Mouse (Mus musculus) common myeloid progenitor, adult 5-6 weeks (primary cell): Measurements from ENCODE around the gene Glul. TPM values are rescaled to one million over a fixed set of nuclear protein-coding genes. Genes with fewer than 3 reads are reported as not detected.
"Not testable (repeated sequence)": the region's sequence is repeated elsewhere in the genome, so short reads cannot be mapped to it uniquely, and the experiment has no call there.

Source experiments
- ATAC-seq: replicated peaks from 2 replicates; pipeline ENCODE4 v1.8.0; 2016; ENCODE audit warnings: low read depth, mild to moderate bottlenecking, moderate TSS enrichment, inconsistent platforms; ENCODE audit not compliant: poor library complexity, severe bottlenecking
- total RNA-seq: library from RNA; stranded (forward); fragments of 200-1000, 187-1606 nt; gene quantifications from 2 replicates; pipeline ENCODE4 v1.2.3, GENCODE M21; 2017

Glul gene
- total RNA-seq = 72.4 and 94.7 TPM in 2 replicates

DNA sequence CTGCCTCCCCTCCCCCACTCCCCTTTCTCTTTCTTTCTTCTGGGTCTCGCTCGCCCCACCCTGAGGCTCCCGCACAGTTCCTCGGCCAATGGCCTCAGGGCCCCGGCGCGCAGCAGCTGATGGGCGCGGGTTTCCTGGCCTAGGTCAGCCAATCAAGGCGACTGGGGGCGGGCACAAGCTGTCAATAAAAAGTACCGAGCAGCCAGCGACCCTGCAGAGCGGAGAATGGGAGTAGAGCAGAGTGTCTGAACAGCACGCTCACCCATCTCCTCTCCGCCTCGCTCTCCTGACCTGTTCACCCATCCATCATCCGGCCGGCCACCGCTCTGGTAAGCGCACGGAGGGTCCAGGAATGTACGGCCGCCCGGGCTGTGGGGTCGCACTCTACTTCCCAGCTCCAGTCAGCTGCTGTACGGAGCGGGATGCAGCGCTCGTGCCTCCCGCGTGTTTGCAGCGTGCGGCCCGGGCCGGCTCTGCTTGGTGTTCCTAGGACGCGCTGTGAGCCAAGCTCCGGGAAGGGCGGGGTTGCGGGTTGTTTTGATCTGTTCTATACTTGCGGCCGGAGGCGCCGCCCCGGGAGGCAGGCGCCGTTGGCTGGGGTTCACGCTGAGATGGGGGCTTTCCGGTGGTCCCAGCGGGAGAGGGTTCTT is at the start of gene Glul, which contains the start of gene Teddm2:
Gene Glul (plus strand): TSS at position 214 of the 650 bp plus-strand sequence.
Gene Teddm2 (minus strand): TSS at position 498 of the 650 bp plus-strand sequence.
- ATAC-seq = peak; percentile 84

DNA sequence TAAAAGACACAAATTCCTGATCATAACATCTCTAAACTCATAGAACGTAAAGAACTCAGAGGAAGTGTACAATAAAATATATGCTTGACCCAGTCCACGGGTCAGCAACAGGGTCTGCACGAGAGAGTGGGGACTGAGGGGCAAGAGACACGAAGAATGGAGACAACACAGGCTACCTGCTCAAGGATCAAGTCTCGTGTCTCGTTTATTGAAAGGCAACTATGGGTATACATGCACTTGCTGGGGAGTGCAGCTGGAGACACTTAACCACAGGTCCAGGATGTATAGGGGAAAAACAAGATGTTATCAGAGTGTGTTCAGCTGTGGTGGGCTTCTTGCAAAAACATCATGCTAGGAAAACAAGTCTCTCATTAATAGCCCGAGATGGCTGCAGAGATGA is 47.0 kb upstream of the Glul start:
- ATAC-seq = not testable (repeated sequence)

DNA sequence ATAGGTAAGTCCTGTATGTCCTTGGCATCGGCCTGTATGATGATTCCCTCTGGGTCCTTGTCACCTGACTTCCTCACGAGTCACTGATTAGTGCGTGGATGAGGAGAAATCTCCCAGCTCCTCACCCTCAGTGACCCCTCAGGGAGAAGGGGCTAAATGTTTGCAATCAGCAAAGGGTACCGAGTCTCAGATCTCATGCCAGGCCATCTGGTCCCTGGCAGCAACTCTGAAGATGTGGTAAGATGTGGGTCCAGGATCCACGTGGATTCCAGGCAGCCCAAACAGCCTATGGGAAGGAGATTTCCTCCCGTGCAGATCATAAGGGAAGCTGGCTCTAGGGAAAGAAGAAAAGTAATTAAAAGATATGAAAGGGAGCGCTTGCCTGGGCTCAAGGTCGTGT is 43.8 kb upstream of the Glul start:
- no peak for ATAC-seq

DNA sequence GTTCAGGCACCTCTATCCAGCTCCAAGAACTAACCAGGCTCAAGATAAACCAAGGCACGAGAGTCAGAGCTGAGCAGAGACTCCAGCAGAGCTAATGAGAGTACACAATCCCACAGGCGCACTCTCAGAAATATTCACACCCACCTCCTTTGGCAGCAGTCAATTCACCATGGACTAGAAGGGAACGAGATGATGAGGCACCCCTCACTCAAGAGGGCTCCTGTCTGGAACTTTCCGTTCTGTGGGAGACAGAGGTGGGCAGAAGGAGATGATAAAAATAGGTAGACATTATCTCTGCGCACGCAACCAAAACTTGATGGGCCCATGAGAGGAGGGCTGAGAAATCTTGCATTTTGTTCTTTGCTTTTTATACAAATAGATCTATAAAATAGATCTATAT is 25.7 kb upstream of the Glul start, which contains the start of gene Teddm1b:
Gene Teddm1b (plus strand): TSS at position 301 of the 400 bp plus-strand sequence.
- no peak for ATAC-seq

DNA sequence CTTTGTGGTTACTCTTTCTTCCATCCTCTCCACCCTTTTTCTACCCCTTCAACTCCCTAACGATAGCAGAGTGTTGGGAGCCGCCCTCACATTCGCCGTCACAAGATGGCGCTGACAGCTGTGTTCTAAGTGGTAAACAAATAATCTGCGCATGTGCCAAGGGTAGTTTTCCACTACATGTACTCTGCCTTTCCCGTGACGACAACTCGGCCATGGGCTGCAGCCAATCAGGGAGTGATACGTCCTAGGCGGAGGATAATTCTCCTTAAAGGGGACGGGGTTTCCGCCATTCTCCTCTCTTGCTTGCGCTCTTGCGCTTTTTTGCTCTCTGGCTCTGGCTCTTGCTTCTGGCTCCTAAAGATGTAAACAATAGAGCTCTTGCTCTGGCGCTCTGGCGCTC is 19.4 kb upstream of the Glul start:
- not testable (repeated sequence) for ATAC-seq

DNA sequence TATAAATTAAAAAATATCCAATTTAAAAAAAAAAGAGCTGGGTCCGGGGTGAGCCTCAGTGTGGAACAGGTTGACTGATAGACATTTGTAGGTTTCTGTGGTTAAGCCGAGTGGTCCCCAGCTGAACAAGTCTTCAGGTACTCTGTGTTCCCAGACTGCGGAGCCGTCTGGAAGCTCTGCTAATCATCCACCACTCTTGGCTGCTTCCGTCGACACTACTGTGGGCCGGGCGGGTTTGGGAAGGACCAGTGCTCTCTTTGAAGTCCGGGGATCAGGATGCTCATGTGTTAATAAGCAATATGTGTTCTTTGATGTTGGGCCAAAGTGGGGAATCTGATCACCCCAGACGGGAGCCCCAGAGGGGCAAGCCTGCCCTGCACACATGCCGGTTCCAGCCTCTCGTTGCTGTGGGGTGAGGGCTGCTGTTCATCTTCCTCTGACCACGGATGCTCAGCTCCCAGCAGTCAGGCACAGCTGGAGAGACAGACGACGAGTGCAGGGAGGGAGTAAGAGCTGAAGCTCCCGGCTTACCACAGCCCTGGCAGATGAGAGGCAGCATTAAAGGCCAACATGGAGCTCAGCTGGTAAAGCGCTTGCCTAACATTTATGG is 13.6 kb upstream of the Glul start:
- ATAC-seq = no peak

DNA sequence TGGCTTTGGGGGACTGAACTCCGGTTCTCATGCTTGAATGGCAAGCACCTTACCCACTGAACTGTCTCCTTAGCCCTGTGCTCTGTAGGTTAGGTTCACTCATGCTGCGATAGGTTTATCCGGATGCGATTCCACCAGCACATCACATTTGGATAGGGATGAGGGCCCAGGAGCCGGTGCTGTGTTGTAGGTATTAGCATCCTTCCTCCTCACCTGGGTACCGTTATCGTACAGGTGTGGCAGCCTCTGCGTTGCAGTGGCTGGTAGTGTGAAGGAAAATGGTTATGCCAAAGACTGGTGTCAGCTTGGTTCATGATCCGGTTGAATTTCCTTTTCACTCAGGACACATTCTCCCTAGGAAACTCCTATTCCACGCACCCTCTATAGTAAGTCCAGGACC is 9.6 kb upstream of the Glul start:
- no peak for ATAC-seq

DNA sequence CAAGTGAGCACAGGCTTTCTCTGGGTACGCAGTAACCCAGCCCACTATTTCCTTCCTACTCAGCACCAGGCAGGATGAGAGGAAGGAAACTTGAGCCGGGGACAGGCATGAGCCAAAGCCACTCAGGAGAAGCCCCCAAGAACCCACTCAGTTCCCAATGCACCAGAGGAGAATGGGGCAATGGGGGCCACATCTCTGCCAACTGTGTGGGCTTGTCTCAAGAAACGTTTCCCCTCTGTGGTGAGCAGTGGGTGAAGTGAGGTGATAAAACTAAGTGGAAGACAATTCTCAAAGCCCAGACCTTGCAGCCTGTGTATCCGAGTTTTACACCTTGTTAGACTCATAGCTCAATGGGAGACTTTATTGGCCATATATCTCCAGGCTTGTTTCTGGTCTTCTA is 8.3 kb upstream of the Glul start, which contains the start of gene Teddm1a:
Gene Teddm1a (plus strand): TSS at position 301 of the 400 bp plus-strand sequence.
- 0 out of 2 replicates have a peak, but pooled peaks have one; percentile 35 for ATAC-seq

DNA sequence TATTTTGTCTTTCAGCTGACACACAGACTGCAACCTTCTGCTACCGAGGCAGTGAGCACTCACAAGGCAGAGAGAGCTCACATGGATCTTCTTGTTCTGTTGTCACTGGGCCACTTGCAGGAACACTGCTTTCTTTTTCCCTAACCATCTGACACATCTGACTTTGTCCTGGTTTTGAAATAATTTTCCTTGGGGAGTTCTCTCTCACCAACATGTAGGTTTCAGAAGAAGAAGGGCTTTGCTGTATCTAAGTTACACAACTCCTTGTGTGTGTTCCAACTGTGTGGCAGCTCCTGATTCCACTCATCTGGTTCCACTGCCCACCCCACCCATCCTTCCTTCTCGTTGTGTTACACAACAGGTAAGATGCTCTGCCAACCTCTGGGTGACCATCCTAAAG is 6.0 kb upstream of the Glul start:
- no peak for ATAC-seq

DNA sequence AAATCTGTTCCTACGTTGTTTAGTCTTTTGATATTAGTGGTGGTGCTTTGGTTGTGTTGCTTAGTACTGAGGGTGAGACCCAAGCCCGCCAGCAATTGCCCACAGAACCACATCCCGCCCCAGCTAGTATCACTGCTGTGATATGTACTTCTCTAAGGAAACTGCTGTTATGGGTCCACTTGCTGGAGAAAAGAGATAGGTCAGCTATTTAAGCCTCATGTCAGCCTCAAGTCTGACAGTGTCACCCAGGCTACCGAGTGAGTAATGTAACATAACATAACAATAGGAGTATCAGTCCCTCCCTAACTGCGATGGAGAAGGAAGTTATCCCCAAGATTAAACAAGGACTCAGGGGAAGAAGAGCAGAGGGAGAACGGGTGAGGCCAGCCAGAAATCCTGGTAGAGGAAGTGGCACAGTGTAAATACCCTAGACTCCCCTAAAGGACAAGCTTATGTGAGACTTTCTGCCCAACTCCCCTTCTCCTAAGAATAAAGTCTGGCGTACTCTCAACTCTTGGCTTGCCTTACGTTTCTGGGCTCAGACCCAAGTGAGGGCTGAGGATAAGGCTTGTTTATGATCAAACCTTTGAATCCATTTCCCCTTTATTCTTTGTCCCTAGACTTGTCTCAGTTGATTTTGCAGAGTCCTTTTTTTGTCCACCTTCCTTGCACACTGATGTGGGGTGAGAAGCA is 5.4 kb upstream of the Glul start:
- ATAC-seq = peak; percentile 67

DNA sequence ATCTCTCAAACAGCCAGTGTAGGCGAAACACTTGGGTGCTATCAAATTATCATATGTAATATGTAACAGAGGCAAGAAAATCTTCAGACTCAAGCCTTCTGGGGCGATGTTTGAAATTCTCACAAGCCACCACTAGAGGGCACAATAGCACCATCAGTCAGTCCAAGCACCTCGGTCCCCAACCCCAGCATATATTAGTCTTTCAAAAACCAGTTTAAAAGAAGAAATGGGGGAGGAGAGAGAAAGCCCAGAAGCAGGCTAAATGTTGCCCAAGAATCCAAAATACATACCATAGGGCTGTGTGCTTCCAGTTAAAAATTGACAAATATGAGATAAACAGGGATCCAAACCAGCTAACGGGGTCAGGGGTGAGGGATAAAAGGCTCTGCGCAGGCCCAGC is 4.8 kb upstream of the Glul start:
- peak; percentile 28 for ATAC-seq

DNA sequence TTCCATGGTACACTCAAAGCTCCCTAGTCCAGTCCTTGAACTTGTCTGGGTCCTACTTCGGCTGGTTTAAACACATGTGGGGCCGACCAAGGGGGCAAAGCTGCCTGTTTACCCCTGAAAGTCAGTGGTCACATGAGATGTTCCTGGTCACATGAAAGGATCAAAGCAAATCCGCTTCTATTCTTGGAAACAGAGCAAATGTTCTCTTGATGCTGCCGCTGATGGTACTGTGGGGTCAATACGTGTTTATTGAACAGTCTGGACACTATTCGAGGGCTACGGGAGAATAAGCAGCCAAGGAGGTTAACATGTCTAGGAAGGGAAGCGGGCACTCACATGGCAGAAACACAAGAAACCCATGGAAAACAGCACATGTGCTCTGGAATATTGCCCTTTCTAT is 2.5 kb upstream of the Glul start:
- no peak for ATAC-seq

DNA sequence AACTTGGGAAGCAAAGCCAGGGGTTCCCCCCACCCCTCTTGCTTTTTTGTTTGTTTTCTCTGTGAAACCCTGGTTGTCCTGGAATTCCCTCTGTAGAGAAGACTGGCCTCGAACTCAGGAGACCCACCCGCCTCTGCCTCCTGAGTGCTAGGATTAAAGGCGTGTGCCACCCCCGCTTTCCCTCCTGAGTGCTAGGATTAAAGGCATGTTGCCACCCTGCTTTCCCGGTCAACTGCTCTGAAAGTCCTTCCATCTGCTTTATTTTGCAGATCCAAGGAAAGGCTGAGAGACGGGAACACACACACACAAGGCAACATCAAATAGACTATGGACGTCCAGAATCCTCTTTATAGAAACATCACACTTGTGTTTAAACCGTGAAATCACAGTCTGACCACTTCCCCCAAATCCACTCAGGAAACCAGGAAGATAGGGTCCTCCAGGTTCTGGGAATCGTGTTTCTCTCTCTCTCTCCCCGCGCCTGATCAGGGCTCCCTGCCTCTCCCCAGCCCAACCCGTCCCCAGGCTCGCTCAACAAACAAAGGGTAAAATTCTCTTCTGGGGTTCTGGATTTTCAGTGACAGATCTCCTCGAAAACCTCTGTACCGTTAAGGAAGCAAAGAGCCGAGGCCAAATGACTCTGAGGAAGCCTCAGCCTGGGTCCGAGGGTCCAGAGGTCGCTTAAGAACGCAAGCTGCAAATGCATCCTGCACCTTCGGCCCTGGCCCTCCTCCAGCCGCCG is 584 bp upstream of the Glul start:
- no peak for ATAC-seq

DNA sequence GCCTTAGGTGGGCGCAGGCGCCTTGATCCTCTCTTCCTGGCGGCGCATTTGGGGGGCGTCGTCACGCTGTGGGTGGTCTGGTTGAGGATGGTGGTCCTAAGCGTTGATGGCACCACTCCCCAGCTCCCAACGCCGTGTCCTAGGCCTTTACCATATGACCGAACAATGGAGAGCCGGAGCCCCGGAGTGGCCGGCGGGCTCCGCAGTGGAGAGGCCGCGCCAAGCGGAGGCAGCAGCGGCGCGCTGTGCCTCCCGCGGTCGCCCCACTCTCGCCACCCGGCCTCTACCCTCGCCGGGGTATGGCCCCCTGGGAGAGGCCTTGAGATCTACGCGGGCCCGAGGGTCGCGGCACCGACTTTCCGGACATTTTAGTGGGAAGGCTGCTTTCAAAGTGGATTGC is 637 bp downstream of the Glul start:
- peak; percentile 5; the same call in 1 of the 2 replicates for ATAC-seq

DNA sequence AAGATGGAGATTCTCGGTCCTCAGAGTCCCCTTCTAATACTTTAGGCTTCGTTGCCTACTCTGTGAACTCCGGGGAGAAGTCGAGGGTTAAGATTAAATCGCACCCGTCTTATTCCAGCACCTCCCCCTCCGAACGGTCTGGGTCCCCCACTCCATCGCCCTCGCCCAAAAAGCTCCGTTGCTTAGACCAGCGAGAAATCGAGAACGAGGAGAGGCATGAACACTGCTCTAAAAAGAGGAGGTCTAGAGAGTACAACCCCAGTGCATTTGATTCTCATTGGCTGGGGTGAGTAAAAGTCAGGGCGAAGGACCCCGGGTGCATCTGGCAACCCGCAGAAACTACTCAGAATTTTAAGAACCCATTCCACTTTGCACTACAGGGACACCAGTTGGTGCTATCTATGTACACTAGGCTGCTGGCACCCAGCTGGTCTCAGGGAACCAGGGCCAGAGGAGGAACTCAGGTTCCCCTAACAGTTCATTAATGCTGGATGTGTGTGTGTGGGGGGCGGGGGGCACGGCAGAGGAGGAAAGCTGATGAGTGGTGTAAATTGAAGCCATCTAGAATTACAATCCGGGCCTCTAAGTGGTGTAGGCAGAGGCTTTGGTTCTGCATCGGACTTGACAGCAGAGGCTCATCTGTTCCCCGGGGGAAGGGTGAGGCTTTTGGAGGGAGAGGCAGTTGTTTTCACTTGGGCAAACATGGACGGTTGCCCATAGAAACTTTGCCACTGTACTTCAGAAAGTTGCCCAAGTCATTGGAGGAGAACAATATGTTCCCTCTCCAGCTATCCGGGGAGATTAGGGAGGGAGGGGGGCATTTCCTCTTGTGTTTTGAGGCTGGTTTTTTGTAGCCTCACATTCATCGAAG is 1.4 kb downstream of the Glul start:
- ATAC-seq = peak; percentile 27

DNA sequence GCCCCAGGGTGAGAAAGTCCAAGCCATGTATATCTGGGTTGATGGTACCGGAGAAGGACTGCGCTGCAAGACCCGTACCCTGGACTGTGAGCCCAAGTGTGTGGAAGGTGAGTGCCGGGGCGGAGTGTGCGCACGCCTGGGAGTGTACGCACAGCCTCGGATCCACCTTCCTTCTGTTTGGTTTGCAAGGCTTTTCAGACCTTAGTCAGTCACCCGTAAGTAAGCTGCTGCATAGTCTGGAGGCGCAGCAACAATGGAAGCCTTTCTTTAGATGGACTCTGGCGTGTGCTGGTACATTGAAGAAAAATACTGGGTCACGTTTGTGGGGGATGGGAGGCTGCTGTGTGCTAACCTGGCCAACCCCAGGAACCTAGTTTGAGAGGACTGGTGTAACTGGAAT is 3.3 kb downstream of the Glul start:
- ATAC-seq = no peak

DNA sequence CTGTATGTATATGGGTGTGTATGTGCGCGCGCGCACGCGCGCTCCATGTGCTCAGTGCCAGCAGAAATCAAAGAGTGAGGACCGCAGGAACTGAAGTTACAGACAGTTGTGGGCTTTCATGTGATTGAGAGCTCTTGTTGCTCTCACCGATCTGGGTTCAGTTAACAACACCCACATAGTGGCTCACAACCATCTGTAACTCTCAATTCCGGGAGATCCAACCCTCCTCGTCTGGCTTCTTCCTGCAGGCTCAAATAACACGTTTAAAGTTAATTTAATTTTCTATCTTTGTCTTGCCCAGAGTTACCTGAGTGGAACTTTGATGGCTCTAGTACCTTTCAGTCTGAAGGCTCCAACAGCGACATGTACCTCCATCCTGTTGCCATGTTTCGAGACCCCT is 4.5 kb downstream of the Glul start:
- ATAC-seq = no peak

DNA sequence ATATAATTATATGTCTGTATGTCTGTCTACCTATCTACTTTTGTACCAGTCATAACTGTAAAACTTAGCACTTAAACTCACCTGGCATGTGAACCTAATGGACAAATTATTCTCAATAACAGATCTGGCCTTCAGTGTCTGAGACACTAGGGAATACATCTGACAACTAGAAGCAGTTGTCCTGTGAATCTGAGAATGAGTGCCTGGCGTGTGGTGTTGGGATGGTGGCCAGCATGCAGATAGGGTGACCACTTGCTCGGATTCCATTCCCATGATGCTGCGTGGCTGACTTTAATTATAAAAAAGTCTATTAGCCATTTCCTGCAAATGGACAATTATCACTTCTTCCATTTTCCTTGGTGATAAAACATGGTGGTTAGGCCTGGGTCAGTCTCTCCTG is 6.1 kb downstream of the Glul start:
- no peak for ATAC-seq

DNA sequence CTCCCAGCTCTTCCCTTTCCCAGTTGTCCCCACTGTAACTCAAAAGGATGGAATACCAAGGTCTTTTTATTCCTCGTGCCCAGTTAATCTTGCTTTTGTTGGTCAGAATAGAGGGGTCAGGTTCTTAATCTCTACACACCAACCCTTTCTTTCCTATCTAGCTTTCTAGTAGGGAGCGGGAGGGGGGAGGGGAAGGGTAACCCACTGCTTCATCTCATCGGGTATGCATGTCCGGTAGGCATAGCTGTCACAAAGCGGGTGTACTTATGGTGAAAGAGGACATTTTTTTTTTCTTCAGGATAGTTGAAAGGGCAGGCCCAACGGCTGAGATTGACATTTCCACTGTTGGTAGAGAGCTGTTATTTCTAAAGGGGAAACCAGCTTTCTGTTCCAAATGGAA is 8.5 kb downstream of the Glul start:
- no peak for ATAC-seq

DNA sequence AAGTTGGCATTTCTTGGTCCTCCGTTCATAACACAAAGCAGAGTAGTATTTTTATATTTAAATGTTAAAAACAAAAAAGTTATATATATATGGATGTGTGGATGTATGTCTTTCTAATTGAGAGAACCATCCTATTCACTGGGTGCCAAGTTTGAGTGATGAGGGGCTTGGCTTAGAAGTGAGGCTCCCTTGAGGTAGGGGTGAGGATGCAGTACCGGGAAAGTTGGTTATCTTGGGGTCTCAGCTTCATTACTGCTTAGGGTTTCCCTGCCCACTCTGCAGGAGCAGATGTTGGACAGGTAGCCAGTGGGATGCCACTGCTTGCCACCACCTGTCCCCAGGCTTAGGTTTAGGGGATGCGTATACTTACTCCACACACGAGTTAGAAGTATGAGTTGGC is 9.0 kb downstream of the Glul start:
- no peak for ATAC-seq
